Mouse (Mus musculus) liver, adult 2 months (tissue): ENCODE results near the gene Gjc1.

ENCODE experiments used
- CTCF ChIP-seq: fragments of 200-500 bp; IDR thresholded peaks from 2 replicates; pipeline ENCODE4 v1.5.1; 2011; ENCODE audit warnings: low read depth, low read length, control low read depth
- POLR2A ChIP-seq: fragments of 200-500 bp; IDR thresholded peaks from 2 replicates; pipeline ENCODE4 v1.6.1; 2011; ENCODE audit warnings: low read length, control low read depth; ENCODE audit not compliant: insufficient read depth; ENCODE audit errors: extremely low read depth

DNA sequence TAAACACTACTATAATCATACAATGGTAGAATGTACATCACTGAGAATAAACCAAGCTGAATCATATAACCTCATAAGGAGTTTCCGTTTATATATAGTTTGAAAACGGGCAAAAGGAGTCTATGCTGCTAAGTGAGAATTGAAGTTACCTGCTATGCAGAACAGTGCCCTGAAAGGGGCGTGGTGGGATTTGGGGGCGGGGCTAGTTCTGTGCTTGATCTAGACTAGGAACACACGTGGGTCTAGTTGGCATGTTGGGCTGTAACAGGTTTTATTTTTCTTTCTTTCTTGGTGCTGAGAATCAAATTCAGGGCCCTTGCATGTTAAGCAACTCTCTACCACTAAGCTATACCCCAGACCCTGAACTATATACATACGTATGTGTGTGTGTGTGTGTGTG lies 1.7 kb upstream of the Gjc1 start:
- TF ChIP-seq CTCF (no peak), POLR2A (no peak)
